Mouse (Mus musculus): Measurements from ENCODE around the gene Slc35f1. TPM values are rescaled to one million over a fixed set of nuclear protein-coding genes. Genes with fewer than 3 reads are reported as not detected.

The Slc35f1 gene
- total and polyA plus RNA-seq, 3 experiments, result not detected

GRCm38 (mm10) chr10:53150916-53151315 lies 460.6 kb downstream of the Slc35f1 start:
- Histone ChIP-seq H3K9ac (ENCODE audit: control insufficient read depth, low read depth, low read length, poor library complexity, severe bottlenecking) (no peak overlapping the region), H3K4me1 (ENCODE audit: control insufficient read depth in 1 of 2, insufficient read depth in 2 of 2, low read length in 2 of 2) (no peaks in the 10 kb centered on the region), H3K36me3 (ENCODE audit: control insufficient read depth in 1 of 2, insufficient read depth in 2 of 2, low read length in 2 of 2) (no peaks in the 10 kb centered on the region), H3K79me2 (ENCODE audit: control insufficient read depth, insufficient read depth, low read length, poor library complexity) (no peaks in the 10 kb centered on the region), H3K9me3 (replicated peaks; ENCODE audit: insufficient read depth, low read length) (no peaks in the 10 kb centered on the region), H3K4me3 (ENCODE audit: control insufficient read depth in 1 of 2, insufficient read depth in 1 of 2, low read depth in 2 of 2, low read length in 2 of 2) (no peak overlapping the region), H3K27ac (ENCODE audit: control insufficient read depth, low read depth, low read length) (no peak overlapping the region), H3K27me3 (ENCODE audit: control insufficient read depth in 1 of 2, insufficient read depth in 2 of 2, low read length in 2 of 2) (no peaks in the 10 kb centered on the region; a peak in 1 of 4 replicates)
- TF ChIP-seq TCF12 (IDR thresholded peaks at IDR 0.05; ENCODE audit: low read depth, low read length) (no peak), E2F4 (IDR thresholded peaks at IDR 0.05; ENCODE audit: borderline replicate concordance, low read depth, low read length) (no peak), MYB (IDR thresholded peaks at IDR 0.05; ENCODE audit: low read depth, low read length) (no peak), KAT2A (conservative IDR thresholded peaks at IDR 0.05; ENCODE audit: low read depth, low read length) (no peak), NELFE (IDR thresholded peaks at IDR 0.05; ENCODE audit: low read depth, low read length) (no peak), ZNF384 (IDR thresholded peaks at IDR 0.05; ENCODE audit: low read depth, low read length) (no peak), ZC3H11A (IDR thresholded peaks at IDR 0.05; ENCODE audit: low read depth, low read length) (no peak), BHLHE40 (IDR thresholded peaks at IDR 0.05; ENCODE audit: borderline replicate concordance, low read depth, low read length) (no peak), MAX (IDR thresholded peaks at IDR 0.05; ENCODE audit: low read length) (no peak), MXI1 (IDR thresholded peaks at IDR 0.05; ENCODE audit: low read depth, low read length) (no peak), MAZ (IDR thresholded peaks at IDR 0.05; ENCODE audit: low read depth, low read length) (no peak), RAD21 (IDR thresholded peaks at IDR 0.05; ENCODE audit: low read depth, low read length) (no peak)
- no peak for DNase-seq (ENCODE audit: low read depth, low spot score)

GRCm38 (mm10) chr10:53156374-53156773 lies 466.0 kb downstream of the Slc35f1 start:
- TF ChIP-seq POLR2AphosphoS5 (IDR thresholded peaks at IDR 0.05; ENCODE audit: borderline replicate concordance, low read depth, low read length) (no peak), ZNF384 (IDR thresholded peaks at IDR 0.05; ENCODE audit: low read depth, low read length) (no peak), TCF12 (IDR thresholded peaks at IDR 0.05; ENCODE audit: low read depth, low read length) (no peak), GABPA (IDR thresholded peaks at IDR 0.05; ENCODE audit: low read depth, low read length) (no peak), E2F4 (IDR thresholded peaks at IDR 0.05; ENCODE audit: borderline replicate concordance, low read depth, low read length) (no peak), MAFK (IDR thresholded peaks at IDR 0.05; ENCODE audit: borderline replicate concordance, low read depth, low read length) (no peak), KAT2A (conservative IDR thresholded peaks at IDR 0.05; ENCODE audit: low read depth, low read length) (no peak)
- H3K9me3 ChIP-seq (replicated peaks; ENCODE audit: insufficient read depth, low read length), result no peaks in the 10 kb centered on the region
- no peaks in the 10 kb centered on the region for H3K36me3 ChIP-seq (ENCODE audit: control insufficient read depth in 1 of 2, insufficient read depth in 2 of 2, low read length in 2 of 2)
- H3K9ac ChIP-seq (ENCODE audit: control insufficient read depth, low read depth, low read length, poor library complexity, severe bottlenecking), result no peak overlapping the region
- DNase-seq (ENCODE audit: low read depth, low spot score), result no peak
- no peak overlapping the region for H3K27ac ChIP-seq (ENCODE audit: control insufficient read depth, low read depth, low read length)
- peaks cover 0 to 1% of the 10 kb centered on the region in 2 experiments; a peak in 2 of 4 replicates for H3K27me3 ChIP-seq (ENCODE audit: control insufficient read depth in 1 of 2, insufficient read depth in 2 of 2, low read length in 2 of 2)
- H3K4me1 ChIP-seq (ENCODE audit: control insufficient read depth in 1 of 2, insufficient read depth in 2 of 2, low read length in 2 of 2), result no peaks in the 10 kb centered on the region
- H3K79me2 ChIP-seq (ENCODE audit: control insufficient read depth, insufficient read depth, low read length, poor library complexity), result no peaks in the 10 kb centered on the region
- no peak overlapping the region for H3K4me3 ChIP-seq (ENCODE audit: control insufficient read depth in 1 of 2, insufficient read depth in 1 of 2, low read depth in 2 of 2, low read length in 2 of 2)

All from MEL (cell line).